Mouse (Mus musculus): ENCODE measurements around the gene Gm21812.
"Not testable (repeated sequence)": the region's sequence is repeated elsewhere in the genome, so short reads cannot be mapped to it uniquely, and the experiment has no call there.

The Gm21812 gene

GRCm38 (mm10) chrY:9347084-9347483, at the start of gene Gm21812:
Gm21812 (minus strand) TSS chrY:9347184.
- not testable (repeated sequence) for DNase-seq (ENCODE audit: low spot score in 2 of 2)
